Mouse (Mus musculus): ENCODE data around the gene Gm28047. TPM values are rescaled to one million over a fixed set of nuclear protein-coding genes. Genes with fewer than 3 reads are reported as not detected.

The Gm28047 gene
- total RNA-seq (2014; rRNA removed) (not detected in 2 replicates), polyA plus RNA-seq (2012; rRNA removed) (not detected in 2 replicates)

GRCm38 (mm10) chr15:102624970-102625686, at the start of gene Gm28047, which contains the start of gene Atf7:
Gene Gm28047 (minus strand): TSS chr15:102625067.
Gene Atf7 (minus strand): TSS chr15:102625464.
- no peaks in the 10 kb centered on the region for H3K27me3 ChIP-seq (ENCODE audit: control insufficient read depth, insufficient read depth, low read length)
- peak within 1 kb of the TSS; percentile 91 for H3K9ac ChIP-seq (ENCODE audit: low read depth, low read length)
- under 1% methylated on average over 51 of the region's 51 CpGs for WGBS
- H3K4me3 ChIP-seq (ENCODE audit: insufficient read depth, low read depth, low read length): peak within 1 kb of the TSS; percentile 85
- H3K36me3 ChIP-seq (ENCODE audit: control insufficient read depth, insufficient read depth, low read length): 0 out of 2 replicates have a peak, but pooled peaks cover 2% of the 10 kb centered on the region
- H3K79me2 ChIP-seq (ENCODE audit: control insufficient read depth, insufficient read depth, low read length): peaks cover 18% of the 10 kb centered on the region; the same call in 1 of the 2 replicates
- no peak for TF ChIP-seq CTCF (IDR thresholded peaks at IDR 0.05; ENCODE audit: low read depth, low read length)
- TF ChIP-seq POLR2A (IDR thresholded peaks at IDR 0.05; ENCODE audit: extremely low read depth, insufficient read depth, low read length): peak; percentile 46; the same call in 1 of the 2 replicates
- peak within 1 kb of the TSS; percentile 93 for H3K27ac ChIP-seq (replicated peaks; ENCODE audit: insufficient read depth, low read depth, low read length)
- peaks cover 13% of the 10 kb centered on the region for H3K4me1 ChIP-seq (ENCODE audit: control insufficient read depth, insufficient read depth, low read length)
- DNase-seq (ENCODE audit: extremely low read depth, low read depth, low spot score): peak; percentile 95

- Histone ChIP-seq H3K9ac (ENCODE audit: low read depth, low read length) (no peak overlapping the region), H3K27ac (replicated peaks; ENCODE audit: insufficient read depth, low read depth, low read length) (peak overlapping the region; percentile 47; the same call in 1 of the 2 replicates), H3K79me2 (ENCODE audit: control insufficient read depth, insufficient read depth, low read length) (peaks cover 9% of the 10 kb centered on the region; the same call in 1 of the 2 replicates), H3K27me3 (ENCODE audit: control insufficient read depth, insufficient read depth, low read length) (no peaks in the 10 kb centered on the region), H3K4me1 (ENCODE audit: control insufficient read depth, insufficient read depth, low read length) (peaks cover 3% of the 10 kb centered on the region; the same call in 1 of the 2 replicates), H3K4me3 (ENCODE audit: insufficient read depth, low read depth, low read length) (no peak overlapping the region), H3K36me3 (ENCODE audit: control insufficient read depth, insufficient read depth, low read length) (no peaks in the 10 kb centered on the region)
- 33% methylated on average over 10 of the region's 10 CpGs for WGBS
- DNase-seq (ENCODE audit: extremely low read depth, low read depth, low spot score): peak; percentile 62
- TF ChIP-seq CTCF (IDR thresholded peaks at IDR 0.05; ENCODE audit: low read depth, low read length) (no peak), POLR2A (IDR thresholded peaks at IDR 0.05; ENCODE audit: extremely low read depth, insufficient read depth, low read length) (0 out of 2 replicates have a peak, but pooled peaks have one; percentile 22)
Measured at GRCm38 (mm10) chr15:102673548-102673947, 48.7 kb upstream of the Gm28047 start.

GRCm38 (mm10) chr15:102672215-102673071, 47.6 kb upstream of the Gm28047 start, which contains the start of gene Atp5g2:
Gene Atp5g2 (minus strand): TSS chr15:102672352.
- peaks cover under 1% of the 10 kb centered on the region; the same call in 1 of the 2 replicates for H3K36me3 ChIP-seq (ENCODE audit: control insufficient read depth, insufficient read depth, low read length)
- peak within 1 kb of the TSS; percentile 57 for H3K4me3 ChIP-seq (ENCODE audit: insufficient read depth, low read depth, low read length)
- no peaks in the 10 kb centered on the region for H3K27me3 ChIP-seq (ENCODE audit: control insufficient read depth, insufficient read depth, low read length)
- TF ChIP-seq CTCF (IDR thresholded peaks at IDR 0.05; ENCODE audit: low read depth, low read length) (no peak), POLR2A (IDR thresholded peaks at IDR 0.05; ENCODE audit: extremely low read depth, insufficient read depth, low read length) (no peak)
- WGBS: 21% methylated on average over 37 of the region's 37 CpGs
- H3K9ac ChIP-seq (ENCODE audit: low read depth, low read length): peak within 1 kb of the TSS; percentile 74
- DNase-seq (ENCODE audit: extremely low read depth, low read depth, low spot score): no peak
- H3K79me2 ChIP-seq (ENCODE audit: control insufficient read depth, insufficient read depth, low read length): peaks cover 9% of the 10 kb centered on the region; the same call in 1 of the 2 replicates
- H3K27ac ChIP-seq (replicated peaks; ENCODE audit: insufficient read depth, low read depth, low read length): peak within 1 kb of the TSS; percentile 77
- peaks cover 3% of the 10 kb centered on the region; the same call in 1 of the 2 replicates for H3K4me1 ChIP-seq (ENCODE audit: control insufficient read depth, insufficient read depth, low read length)

GRCm38 (mm10) chr15:102671721-102672214, 46.9 kb upstream of the Gm28047 start:
- DNase-seq (ENCODE audit: extremely low read depth, low read depth, low spot score): peak; percentile 69
- peak; percentile 82 for TF ChIP-seq POLR2A (IDR thresholded peaks at IDR 0.05; ENCODE audit: extremely low read depth, insufficient read depth, low read length)
- no peak for TF ChIP-seq CTCF (IDR thresholded peaks at IDR 0.05; ENCODE audit: low read depth, low read length)
- 1% methylated on average over 34 of the region's 34 CpGs for WGBS
- Histone ChIP-seq H3K4me3 (ENCODE audit: insufficient read depth, low read depth, low read length) (peak overlapping the region; percentile 57), H3K36me3 (ENCODE audit: control insufficient read depth, insufficient read depth, low read length) (peaks cover 3% of the 10 kb centered on the region; the same call in 1 of the 2 replicates), H3K79me2 (ENCODE audit: control insufficient read depth, insufficient read depth, low read length) (peaks cover 9% of the 10 kb centered on the region; the same call in 1 of the 2 replicates), H3K4me1 (ENCODE audit: control insufficient read depth, insufficient read depth, low read length) (peaks cover 3% of the 10 kb centered on the region; the same call in 1 of the 2 replicates), H3K9ac (ENCODE audit: low read depth, low read length) (peak overlapping the region; percentile 74), H3K27me3 (ENCODE audit: control insufficient read depth, insufficient read depth, low read length) (no peaks in the 10 kb centered on the region), H3K27ac (replicated peaks; ENCODE audit: insufficient read depth, low read depth, low read length) (peak overlapping the region; percentile 77)

Measured in liver, adult 2 months (tissue).